Mouse (Mus musculus) embryonic stem cell, embryonic (primary cell): Measurements from ENCODE around the gene Tnip3.

Experiments used
- CTCF ChIA-PET, 4 experiments: fragments of 300-600 bp in 2 of 4; fragments of 350-600 bp in 2 of 4; sonication (Branson Sonifier 250); formaldehyde crosslinking; loops; one replicate each; lab custom pipeline; 2022; ENCODE audit warnings: inconsistent platforms in 2 of 4; lab: Charles Lee
- POLR2A ChIA-PET, 4 experiments: fragments of 300-600 bp in 2 of 4; fragments of 350-600 bp in 2 of 4; sonication (Branson Sonifier 250); formaldehyde crosslinking; loops; one replicate each; lab custom pipeline; 2022; ENCODE audit warnings: antibody characterized with exemption in 4 of 4, inconsistent platforms in 1 of 4; lab: Charles Lee

Gene Tnip3

DNA sequence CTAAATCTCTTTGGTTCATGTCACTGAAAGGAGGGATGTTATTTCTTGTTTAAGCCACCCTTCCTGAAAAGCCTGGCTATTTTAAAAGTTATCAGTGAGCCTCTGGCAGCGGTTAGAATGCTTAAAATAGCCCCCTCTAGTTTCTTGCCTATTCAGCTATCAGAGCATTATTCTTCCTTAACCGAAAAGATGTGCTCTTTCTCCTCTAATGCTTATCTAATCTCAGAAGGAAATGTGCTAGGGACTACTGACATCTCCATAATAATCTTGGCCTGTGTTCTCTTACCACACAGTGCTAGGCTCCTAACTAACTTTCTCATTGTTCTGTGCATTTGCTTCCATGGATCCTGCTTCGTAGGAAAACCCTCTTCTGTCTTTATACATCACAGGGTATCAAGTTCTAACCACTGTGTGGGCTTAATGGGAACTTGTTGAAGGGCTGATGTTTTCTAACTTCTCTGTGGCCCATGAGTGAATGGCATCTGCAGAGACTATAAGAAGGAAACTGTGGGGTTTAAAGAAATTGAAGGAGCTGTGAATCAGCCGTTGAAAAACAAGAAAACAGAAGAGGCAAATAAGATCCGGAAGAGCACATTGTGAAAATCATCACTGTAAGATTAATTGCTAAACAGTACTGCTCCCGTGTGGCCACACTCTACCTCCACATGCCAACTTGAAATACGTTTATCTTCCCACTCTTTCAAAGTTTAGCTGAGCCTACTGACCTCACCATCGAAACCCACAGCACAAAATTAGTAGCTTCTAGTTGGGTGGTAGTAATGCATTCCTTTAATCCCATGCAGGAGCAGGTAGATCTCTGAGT lies 53.2 kb downstream of the Tnip3 start:
- ChIA-PET CTCF (interaction anchor here in 1 of 4 experiments (0.7 kb wide), 1 partner anchor 198 kb away, joined by 3 read pairs; no protein-coding TSS in a partner anchor), POLR2A (no interaction called here)

DNA sequence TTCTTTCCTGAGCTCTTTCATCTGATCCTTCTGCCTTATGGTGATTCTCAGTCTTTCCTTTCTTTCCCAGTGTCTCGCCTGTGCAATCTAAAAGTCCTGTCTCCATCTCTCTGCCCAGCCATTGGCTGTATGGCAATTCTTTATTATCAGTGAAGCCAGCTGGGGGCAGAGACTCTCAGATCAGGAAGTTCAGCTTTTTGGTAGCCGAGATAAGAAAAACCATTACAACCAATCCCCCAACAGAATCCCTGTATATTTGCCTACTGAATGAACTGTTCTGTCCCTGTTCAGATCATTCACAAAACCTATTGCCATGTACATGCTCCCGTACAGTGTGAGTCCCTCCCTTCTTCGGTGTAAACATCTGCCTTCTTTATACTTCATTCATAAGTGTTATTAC lies 57.9 kb downstream of the Tnip3 start:
- POLR2A ChIA-PET = no interaction called here

DNA sequence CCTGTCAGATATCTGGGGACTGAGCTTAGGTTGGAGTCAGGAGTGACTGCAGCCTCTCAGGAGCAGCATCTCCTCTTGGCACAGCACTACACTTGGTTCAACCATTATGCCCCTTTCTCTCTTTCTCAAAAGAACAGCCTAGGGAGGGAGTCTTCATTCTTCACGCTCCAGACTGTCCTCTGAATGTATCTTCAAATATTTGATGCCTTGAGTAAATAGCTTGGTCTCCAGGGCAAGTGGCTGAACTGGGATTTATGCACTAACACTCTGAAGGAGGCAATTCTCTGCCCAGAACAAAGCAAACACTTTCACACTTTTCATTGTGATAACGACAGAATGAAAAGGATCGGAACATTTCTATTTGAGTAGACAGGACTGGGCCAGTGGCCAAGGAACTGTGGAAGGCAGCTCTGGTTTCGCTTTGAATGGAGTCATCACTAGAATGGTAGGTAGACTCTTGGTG lies 59.8 kb downstream of the Tnip3 start:
- POLR2A ChIA-PET = interaction anchor here in 1 of 4 experiments (0.8 kb wide), 1 partner anchor 12 kb away, joined by 3 read pairs; no protein-coding TSS in a partner anchor
- CTCF ChIA-PET = no interaction called here

More for the DNA sequence above, 57.9 kb downstream of the Tnip3 start:
- CTCF ChIA-PET = no interaction called here

DNA sequence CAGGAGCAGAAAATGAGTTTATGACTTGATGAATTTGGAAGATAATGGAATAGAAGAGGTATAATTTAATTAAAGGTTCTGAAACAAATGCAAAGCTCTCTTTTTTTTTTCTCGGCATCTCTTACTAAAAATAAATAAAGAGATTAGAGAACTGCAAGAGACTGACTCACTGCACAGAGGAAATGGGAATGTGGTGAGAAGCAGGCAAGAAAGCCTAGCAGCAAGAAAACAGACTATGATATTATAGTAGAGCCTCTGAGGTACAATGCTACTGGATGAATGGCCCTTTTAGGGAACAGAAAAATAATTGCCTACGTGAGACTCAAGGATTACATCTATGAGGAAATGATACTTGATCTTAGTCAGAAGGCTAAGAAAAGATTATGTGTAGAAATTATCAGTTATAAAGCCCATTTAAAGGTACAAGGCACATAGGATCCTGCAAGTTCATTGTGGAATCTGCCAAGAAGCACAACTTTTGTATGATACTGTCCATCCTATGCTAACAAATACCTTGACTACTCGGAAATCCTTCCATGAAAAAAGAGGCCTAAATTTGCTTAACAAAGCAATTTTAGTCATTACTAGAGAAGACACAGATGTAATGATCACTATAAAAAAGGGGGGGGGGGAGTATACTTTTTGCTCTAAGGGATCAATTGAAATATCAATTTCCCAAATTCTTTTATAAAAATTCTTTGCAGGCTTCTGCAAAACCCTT lies 60.4 kb downstream of the Tnip3 start:
- CTCF ChIA-PET = no interaction called here
- POLR2A ChIA-PET = interaction anchor here in 1 of 4 experiments (0.8 kb wide), 1 partner anchor 11 kb away, joined by 3 read pairs; no protein-coding TSS in a partner anchor

DNA sequence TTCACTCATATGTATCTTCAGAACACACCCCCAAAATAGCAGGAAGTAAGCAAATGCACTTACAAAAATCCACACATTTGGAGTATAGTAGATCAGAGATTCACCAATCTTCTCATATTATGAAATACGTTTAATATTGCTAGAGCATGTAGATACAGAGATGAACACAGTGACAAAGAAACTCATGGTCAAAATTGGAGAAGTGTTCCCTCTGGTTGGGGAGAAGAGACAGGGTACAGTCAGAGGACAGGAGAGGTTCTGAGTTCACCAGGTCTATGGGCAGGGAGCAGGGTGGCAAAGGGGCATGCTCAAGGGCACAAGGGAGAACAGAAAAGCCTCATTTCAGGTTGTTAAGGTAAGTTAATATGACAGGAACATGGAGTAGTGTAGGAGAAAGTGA lies 63.7 kb downstream of the Tnip3 start:
- ChIA-PET POLR2A (no interaction called here), CTCF (no interaction called here)

DNA sequence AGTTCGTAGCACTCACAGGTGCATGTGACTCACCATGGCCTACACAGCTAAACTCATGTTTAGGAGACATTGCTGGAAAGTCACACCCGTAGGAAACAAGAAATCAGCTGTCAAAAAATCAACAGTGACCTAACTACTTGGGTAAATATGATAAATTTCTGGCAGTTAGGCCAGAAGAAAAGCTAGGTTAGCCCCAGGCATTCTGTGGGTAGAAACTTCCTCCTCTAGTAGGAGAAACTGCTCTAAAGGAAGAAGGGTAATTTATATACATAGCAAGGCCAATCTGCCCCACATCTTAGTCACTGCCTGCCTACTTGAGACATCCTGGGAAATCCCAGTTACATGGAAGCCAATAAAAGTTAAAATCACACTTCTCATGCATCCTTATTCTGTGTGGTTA lies 64.9 kb downstream of the Tnip3 start:
- POLR2A ChIA-PET = interaction anchor here in 1 of 4 experiments (0.6 kb wide), 2 partner anchors 83 to 645 kb away, joined by 3 read pairs; no protein-coding TSS in a partner anchor

DNA sequence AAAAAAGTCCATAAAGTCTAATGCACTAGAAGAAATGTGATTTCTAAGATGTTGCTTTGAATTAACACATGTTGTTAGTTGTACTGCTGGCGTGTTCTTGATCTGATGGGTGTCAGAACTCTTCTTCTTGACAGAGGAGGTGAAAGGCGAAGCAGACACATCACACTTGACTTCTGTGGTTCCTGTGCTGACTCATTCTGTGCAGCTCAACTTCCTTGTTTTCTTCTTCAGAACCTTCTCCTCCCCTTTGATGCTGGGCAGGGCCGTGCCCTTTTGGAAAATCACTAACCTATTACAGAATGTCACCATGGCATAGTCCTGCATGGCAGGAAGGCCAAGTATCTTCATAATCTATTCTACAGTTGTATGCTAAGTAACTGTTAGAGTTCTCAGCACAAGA lies 69.1 kb downstream of the Tnip3 start:
- CTCF ChIA-PET = no interaction called here
- POLR2A ChIA-PET = no interaction called here

More for the DNA sequence above, 64.9 kb downstream of the Tnip3 start:
- CTCF ChIA-PET = no interaction called here

DNA sequence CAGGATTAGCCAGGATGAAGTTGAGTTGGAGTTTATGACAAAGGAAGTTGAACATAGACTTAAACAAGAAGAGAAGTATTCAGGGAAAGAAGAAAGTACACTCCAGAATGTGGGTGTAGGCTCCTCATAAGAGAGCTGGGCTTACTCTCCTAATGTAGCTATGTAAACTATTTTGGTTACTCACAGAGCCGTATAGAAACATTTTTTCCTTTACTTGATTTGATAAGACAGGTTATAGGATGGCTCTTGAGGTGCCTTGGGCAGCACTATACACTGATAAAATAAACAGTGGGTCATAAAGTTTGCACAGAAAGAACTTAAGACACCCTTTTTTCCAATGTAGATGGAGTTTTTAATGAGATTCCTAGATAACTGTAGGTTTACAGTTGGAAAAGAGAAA lies 70.3 kb downstream of the Tnip3 start:
- ChIA-PET POLR2A (no interaction called here), CTCF (no interaction called here)

DNA sequence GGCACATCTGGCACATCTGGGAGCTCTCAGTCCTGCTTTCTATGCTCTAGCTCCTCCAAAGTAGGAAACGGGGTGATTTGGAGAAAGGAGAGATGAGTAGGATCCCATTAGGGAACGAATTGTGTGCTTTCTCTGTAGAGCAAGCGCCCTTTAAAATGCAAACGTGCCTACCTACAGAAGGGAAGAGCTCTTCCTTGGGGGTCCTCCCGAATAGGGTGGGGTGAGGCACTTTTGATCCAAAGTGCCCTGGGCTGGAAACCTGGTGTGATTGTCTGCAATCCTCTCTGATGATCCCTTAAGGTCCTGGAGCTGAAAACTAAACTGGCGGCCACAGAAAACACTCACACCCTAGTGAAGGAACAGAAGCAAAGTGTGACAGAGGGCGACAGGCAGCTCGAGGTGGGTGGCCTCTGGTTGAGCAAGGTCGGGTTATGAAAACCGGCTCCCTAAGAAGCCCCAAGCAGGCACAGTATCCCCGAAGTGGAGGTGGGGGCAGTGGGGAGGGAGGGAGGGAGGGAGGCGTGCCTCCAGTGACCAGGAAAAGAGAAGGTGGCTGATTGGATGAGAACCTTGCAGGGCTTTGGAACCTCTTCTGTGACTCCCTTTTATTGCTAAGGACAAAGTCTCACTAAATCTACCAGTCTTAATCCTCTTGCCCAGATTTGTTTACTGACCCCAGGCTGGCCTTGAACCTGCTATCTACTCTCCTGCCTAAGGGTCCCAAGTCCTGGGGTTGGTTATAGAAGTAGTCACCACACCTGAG lies 72.1 kb downstream of the Tnip3 start:
- CTCF ChIA-PET = interaction anchor here in 1 of 4 experiments (0.6 kb wide), 1 partner anchor 87 kb away, joined by 4 read pairs; no protein-coding TSS in a partner anchor
- POLR2A ChIA-PET = interaction anchor here in 1 of 4 experiments (0.6 to 1.3 kb wide), 7 partner anchors 9 to 868 kb away, joined by 3 read pairs; partner anchors contain the start of genes Atoh1 and Ndnf

DNA sequence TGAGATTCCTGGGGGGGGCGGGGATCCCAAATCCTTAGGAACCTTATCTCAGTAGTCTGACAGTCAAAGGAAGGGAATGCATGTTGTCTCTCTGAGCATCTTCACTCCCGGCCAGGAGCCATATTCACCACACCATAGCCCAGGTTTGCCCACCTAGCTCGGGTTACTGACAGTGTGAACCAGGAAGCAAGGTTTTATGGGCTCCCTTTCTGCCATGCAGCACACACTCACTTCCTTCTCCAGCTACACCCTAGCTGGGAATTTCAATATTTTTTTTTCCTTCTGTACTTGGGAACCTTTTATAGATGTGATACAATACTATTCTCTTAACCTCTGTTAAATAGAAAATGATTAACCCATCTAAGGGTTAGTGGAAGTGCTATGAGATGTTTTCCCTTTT lies 73.4 kb downstream of the Tnip3 start:
- CTCF ChIA-PET = no interaction called here
- POLR2A ChIA-PET = no interaction called here

DNA sequence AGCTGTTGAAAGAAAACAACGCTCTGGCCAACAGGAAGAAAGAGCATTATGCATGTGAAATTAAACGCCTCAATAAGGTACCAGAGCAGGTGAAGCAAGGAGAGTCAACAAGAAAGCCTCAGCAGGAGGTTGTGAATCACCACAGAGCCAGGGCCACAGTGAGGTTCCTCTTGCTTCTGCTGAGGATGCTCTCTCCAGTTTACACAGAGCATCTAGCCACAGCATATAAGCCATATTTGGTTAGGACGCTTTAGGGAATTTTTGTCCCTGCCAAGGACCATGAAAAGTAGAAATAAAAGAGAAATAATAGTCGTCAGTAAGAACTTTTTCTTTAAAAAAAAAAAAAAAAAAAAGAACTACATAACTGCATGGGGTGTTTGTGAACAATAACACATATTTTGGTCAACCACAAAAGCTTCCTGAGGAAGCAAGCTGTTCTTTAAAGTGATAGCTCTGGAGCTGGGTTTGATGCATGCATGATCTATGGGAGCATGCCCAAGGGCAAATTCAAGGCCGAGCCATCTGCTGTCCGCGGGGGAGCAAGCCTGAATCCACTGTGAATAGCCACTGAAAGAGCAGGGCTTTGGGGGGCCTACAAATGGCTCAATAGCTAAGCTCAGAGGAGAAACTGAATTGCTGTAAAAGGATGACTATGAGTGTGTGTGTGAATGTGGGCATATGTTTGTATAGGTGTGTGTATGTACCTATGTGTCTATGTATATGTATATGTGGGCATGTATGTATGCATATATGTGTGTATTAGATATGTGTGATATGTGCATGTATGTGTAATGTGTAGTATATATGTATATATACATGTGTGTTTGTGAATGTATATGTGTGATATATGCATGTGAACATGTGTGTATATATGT lies 75.0 kb downstream of the Tnip3 start:
- CTCF ChIA-PET = no interaction called here
- POLR2A ChIA-PET = no interaction called here

DNA sequence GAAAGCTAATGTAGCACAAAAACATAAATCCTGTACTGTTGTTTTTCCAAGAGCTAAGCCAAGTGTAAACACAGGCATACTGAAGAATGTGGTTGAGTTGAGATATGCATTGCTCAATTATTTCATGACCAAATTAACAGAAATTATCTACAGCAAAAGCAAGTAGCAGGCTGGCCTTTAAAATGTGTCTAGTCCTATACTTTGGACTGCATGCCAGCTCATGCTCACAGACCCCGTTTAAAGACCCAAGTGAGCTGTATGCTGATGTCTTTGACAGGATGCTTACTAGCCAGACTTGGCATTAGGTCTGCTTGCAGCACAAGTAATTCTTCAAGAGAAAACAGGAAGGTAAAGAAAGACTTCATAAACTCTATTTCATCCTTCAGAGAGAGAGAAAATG lies 75.8 kb downstream of the Tnip3 start:
- CTCF ChIA-PET = interaction anchor here in 1 of 4 experiments (0.6 kb wide), 1 partner anchor 479 kb away, joined by 3 read pairs; no protein-coding TSS in a partner anchor
- POLR2A ChIA-PET = no interaction called here

DNA sequence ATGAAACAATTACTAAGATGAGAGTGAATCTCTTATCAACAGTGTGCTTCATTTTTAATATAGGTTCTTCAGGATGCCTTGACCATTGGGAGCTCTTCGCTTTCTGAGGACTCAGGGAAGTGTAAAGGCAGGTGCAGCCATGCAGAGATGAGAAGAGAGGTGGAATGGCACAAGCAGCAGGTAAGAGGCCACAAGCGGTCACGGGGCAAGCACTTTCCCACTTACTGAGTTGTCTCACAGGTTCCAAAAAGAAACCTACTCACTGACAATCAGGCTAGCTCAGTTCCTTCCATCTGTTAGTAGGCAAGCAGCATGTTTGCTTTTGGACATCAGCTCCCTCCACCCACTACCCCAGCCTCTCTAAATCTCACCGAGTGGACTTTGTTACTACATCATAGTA lies 80.7 kb downstream of the Tnip3 start:
- ChIA-PET POLR2A (no interaction called here), CTCF (no interaction called here)

DNA sequence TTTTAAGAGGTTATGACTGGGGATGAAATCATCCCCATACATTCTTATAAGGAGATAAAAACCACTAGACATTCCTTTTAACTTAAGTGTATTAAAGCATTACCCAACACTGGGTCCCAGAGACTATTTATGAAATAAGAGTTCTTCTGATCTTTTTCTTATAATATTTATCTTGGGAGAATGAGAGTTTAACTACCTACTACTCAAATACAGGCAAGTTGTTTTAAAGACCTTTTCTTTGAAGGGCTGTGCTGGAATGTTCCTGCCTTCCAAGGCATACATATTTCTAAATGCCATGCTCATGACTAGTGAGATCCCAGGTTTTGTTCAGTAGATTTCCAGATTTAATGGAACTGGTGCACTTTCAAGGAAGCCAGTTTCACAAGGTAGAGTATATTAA lies 81.8 kb downstream of the Tnip3 start:
- CTCF ChIA-PET = no interaction called here
- POLR2A ChIA-PET = interaction anchor here in 1 of 4 experiments (0.6 kb wide), 1 partner anchor 331 kb away, joined by 4 read pairs; no protein-coding TSS in a partner anchor

DNA sequence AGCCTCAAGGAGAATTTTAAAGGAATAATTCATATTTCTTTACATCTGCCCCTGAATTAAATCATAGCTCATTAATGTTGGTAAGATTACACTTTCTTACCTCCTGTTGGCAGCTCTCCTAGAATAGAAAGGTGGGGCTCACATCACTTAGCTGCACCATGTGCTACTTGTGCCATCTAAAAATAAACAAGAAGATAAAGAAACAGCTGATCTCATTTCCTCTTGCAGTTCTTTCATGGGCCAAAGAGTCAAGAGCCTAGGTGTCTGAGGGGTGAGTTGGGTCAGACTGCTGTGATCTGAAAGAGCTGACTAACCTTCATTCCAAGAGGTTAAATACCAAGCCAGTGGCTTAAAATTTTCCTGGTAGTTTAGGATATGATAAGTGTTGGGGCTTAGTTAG lies 86.7 kb downstream of the Tnip3 start:
- POLR2A ChIA-PET = no interaction called here
- CTCF ChIA-PET = interaction anchor here in 1 of 4 experiments (0.6 kb wide), 1 partner anchor 297 kb away, joined by 3 read pairs; no protein-coding TSS in a partner anchor

DNA sequence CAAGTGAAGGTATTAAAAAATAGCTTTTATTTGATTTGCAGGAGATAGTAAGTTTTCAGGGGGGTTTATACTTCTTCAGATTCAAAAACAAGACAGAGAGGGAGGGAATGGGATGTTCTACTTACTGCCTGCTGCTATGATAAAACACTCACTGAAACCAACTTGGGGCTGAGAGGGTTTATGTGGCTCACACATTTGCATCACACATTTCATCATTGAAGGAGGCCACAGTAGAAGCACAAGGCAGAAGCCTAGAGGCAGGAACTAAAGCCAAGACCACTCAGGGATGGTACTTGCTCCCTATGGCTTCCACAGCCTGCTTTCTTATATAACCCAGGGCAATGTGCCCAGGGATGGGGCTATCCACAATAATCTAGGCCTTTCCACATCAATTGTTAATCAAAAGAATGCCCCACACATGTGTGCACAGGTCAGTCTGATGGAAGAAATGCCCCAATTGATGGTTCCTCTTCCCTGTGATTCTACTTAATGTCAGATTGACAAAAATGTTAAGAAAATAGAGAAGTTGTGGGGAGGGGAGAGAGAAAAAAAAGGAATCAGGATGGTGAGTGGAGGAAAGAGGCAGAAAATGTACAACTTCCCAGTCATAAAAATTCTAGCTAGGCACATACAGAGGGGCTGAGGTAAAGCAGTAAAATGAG lies 88.9 kb downstream of the Tnip3 start:
- CTCF ChIA-PET = no interaction called here

DNA sequence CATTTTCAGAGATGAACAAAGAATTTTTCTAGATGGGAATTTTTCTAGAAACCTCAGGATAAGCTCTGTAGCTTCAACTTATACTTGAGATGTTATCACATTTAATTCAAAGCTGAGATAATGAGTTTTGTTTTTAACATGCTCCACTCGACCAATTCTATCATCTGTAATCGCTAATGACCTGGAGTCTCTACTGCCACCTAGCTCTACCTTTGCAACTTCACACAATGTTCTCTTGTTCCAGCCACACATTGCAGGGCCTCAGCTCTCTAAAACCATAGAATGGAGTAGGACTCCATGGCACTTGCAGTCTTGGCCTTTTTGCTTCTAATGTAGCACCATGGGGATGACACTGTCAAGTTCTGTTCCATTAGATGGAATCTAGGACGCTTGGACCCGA lies 90.5 kb downstream of the Tnip3 start:
- ChIA-PET POLR2A (no interaction called here), CTCF (interaction anchor here in 1 of 4 experiments (1.2 kb wide), 1 partner anchor 162 kb away, joined by 3 read pairs; no protein-coding TSS in a partner anchor)

More for the DNA sequence above, 88.9 kb downstream of the Tnip3 start:
- POLR2A ChIA-PET = interaction anchor here in 1 of 4 experiments (0.6 kb wide), 1 partner anchor 886 kb away, joined by 3 read pairs; no protein-coding TSS in a partner anchor
